Mouse (Mus musculus): ENCODE results near the gene Gpatch11. TPM values are rescaled to one million over a fixed set of nuclear protein-coding genes. Genes with fewer than 3 reads are reported as not detected.
A peak's percentile ranks its signal among the peaks of the same experiment; 100 is the strongest.

Gene Gpatch11
- polyA plus RNA-seq, 1 experiment from 2014 or later: 44.3 TPM

GRCm38 (mm10) chr17:78883291-78883690 is 47.9 kb downstream of the Gpatch11 start:
- WGBS: 91% methylated on average over 4 of the region's 4 CpGs
- H3K27ac ChIP-seq (replicated peaks; ENCODE audit: low read depth, low read length): no peak overlapping the region
- H3K9ac ChIP-seq (replicated peaks; ENCODE audit: low read length): no peak overlapping the region
- H3K4me2 ChIP-seq (ENCODE audit: low read length): no peak overlapping the region
- H3K4me1 ChIP-seq (ENCODE audit: control insufficient read depth, insufficient read depth, low read length): peaks cover 4% of the 10 kb centered on the region; the same call in 1 of the 2 replicates
- no peak overlapping the region for H3K4me3 ChIP-seq (replicated peaks; ENCODE audit: low read depth, low read length)
- H3K9me3 ChIP-seq (ENCODE audit: control insufficient read depth, low read length): no peaks in the 10 kb centered on the region
- H3K36me3 ChIP-seq (ENCODE audit: control insufficient read depth, insufficient read depth, low read length): no peaks in the 10 kb centered on the region
- no peaks in the 10 kb centered on the region for H3K27me3 ChIP-seq (ENCODE audit: control insufficient read depth, insufficient read depth, low read length)
- ATAC-seq (ENCODE audit: low FRiP score, low TSS enrichment): no peak
- no peak for DNase-seq

DNA sequence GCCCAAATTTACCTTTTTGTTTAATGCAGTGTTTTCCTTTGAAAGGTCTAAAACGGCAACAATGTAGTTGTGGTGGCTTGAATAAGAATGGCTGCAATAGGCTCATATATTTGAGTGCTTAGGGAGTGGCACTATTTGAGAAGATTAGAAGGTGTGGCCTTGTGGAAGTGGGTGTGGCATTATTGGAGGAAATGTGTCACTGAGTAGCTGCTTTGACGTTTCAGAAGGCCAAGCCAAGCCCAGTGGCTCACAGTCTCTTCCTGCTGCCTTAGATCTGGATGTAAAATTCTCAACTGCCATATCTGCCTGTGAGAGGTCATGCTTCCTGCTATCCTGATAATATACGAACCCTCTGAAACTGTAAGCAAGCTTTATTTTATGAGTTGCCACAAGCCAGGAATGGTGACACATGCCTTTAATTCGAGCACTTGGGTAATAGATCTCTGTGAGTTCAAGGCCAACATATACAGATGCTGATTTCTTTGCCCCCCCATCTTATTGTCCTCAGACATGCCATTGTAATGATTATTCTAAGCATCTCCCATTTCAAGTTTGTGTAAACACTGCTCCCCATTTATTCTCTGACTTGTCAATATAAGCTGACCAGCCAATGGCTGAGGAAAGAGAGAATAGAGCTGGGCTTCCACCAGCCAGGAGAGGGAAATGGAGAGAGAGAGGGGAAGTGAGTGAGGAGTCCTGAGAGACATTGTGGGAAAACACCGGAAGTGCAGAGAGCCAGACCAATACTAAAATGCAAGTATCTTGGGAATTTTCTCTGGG is 50.1 kb downstream of the Gpatch11 start:
- H3K36me3 ChIP-seq (ENCODE audit: control insufficient read depth, insufficient read depth, low read length): no peaks in the 10 kb centered on the region
- no peaks in the 10 kb centered on the region for H3K27me3 ChIP-seq (ENCODE audit: control insufficient read depth, insufficient read depth, low read length)
- no peak overlapping the region for H3K9ac ChIP-seq (replicated peaks; ENCODE audit: low read length)
- H3K4me3 ChIP-seq (replicated peaks; ENCODE audit: low read depth, low read length): no peak overlapping the region
- H3K4me1 ChIP-seq (ENCODE audit: control insufficient read depth, insufficient read depth, low read length): peaks cover 4% of the 10 kb centered on the region; the same call in 1 of the 2 replicates
- DNase-seq: no peak
- no peak for ATAC-seq (ENCODE audit: low FRiP score, low TSS enrichment)
- H3K4me2 ChIP-seq (ENCODE audit: low read length): no peak overlapping the region
- no peak overlapping the region for H3K27ac ChIP-seq (replicated peaks; ENCODE audit: low read depth, low read length)
- no peaks in the 10 kb centered on the region for H3K9me3 ChIP-seq (ENCODE audit: control insufficient read depth, low read length)
- WGBS: 85% methylated on average over 5 of the region's 5 CpGs

DNA sequence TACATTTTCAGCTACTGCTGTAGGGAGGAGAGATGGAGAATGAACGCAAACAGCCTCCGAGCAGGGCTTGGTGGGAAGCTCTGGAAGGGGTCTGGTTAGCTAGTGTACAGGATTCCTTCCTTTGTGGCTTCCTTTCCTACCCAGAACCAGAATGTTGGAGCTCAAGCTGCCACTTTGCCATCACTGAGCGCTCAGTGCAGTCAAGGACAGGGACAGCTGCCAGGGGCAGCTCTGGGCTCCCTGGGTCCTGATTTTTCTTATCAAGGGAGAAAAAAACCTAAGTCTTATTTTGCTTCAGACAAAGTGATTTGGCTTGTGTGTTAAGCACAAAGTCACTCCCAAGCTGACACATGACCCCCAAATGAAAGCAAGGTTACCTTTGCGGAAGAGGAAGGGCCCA is 53.2 kb downstream of the Gpatch11 start:
- H3K36me3 ChIP-seq (ENCODE audit: control insufficient read depth, insufficient read depth, low read length): no peaks in the 10 kb centered on the region
- no peaks in the 10 kb centered on the region for H3K4me1 ChIP-seq (ENCODE audit: control insufficient read depth, insufficient read depth, low read length)
- H3K27me3 ChIP-seq (ENCODE audit: control insufficient read depth, insufficient read depth, low read length): no peaks in the 10 kb centered on the region
- H3K4me3 ChIP-seq (replicated peaks; ENCODE audit: low read depth, low read length): no peak overlapping the region
- H3K27ac ChIP-seq (replicated peaks; ENCODE audit: low read depth, low read length): no peak overlapping the region
- no peak overlapping the region for H3K9ac ChIP-seq (replicated peaks; ENCODE audit: low read length)
- WGBS: 93% methylated on average over 4 of the region's 4 CpGs
- ATAC-seq (ENCODE audit: low FRiP score, low TSS enrichment) (no peak), DNase-seq (no peak)
- no peaks in the 10 kb centered on the region for H3K9me3 ChIP-seq (ENCODE audit: control insufficient read depth, low read length)
- H3K4me2 ChIP-seq (ENCODE audit: low read length): no peak overlapping the region

DNA sequence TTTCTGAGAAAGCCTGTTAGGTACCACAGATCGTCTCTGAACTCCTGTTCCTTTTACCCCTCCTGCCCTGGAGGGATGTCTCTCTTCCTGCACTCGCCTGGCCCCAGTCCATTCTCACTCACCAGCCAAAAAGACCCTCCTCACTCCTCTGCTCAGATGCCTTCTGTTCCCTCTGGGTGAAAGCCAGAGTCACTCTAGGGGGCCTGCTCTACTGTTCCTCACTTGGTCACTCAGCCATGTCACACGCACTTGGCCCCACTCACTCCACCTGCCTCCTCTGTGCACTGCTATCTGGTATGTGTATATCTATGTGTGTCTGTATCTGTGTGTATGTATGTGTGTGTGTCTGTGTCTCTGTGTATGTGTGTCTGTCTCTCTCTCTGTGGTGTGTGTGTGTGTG is 53.8 kb downstream of the Gpatch11 start:
- Histone ChIP-seq H3K4me1 (ENCODE audit: control insufficient read depth, insufficient read depth, low read length) (no peaks in the 10 kb centered on the region), H3K4me3 (replicated peaks; ENCODE audit: low read depth, low read length) (no peak overlapping the region), H3K4me2 (ENCODE audit: low read length) (no peak overlapping the region), H3K27me3 (ENCODE audit: control insufficient read depth, insufficient read depth, low read length) (no peaks in the 10 kb centered on the region), H3K9ac (replicated peaks; ENCODE audit: low read length) (no peak overlapping the region), H3K27ac (replicated peaks; ENCODE audit: low read depth, low read length) (no peak overlapping the region), H3K9me3 (ENCODE audit: control insufficient read depth, low read length) (no peaks in the 10 kb centered on the region), H3K36me3 (ENCODE audit: control insufficient read depth, insufficient read depth, low read length) (no peaks in the 10 kb centered on the region)
- WGBS: 48% methylated on average over 3 of the region's 3 CpGs
- no peak for DNase-seq
- ATAC-seq (ENCODE audit: low FRiP score, low TSS enrichment): no peak

GRCm38 (mm10) chr17:78891020-78891419 is 55.7 kb downstream of the Gpatch11 start:
- Histone ChIP-seq H3K9ac (replicated peaks; ENCODE audit: low read length) (no peak overlapping the region), H3K4me3 (replicated peaks; ENCODE audit: low read depth, low read length) (no peak overlapping the region), H3K27ac (replicated peaks; ENCODE audit: low read depth, low read length) (no peak overlapping the region), H3K36me3 (ENCODE audit: control insufficient read depth, insufficient read depth, low read length) (no peaks in the 10 kb centered on the region), H3K27me3 (ENCODE audit: control insufficient read depth, insufficient read depth, low read length) (no peaks in the 10 kb centered on the region), H3K9me3 (ENCODE audit: control insufficient read depth, low read length) (no peaks in the 10 kb centered on the region), H3K4me2 (ENCODE audit: low read length) (no peak overlapping the region), H3K4me1 (ENCODE audit: control insufficient read depth, insufficient read depth, low read length) (no peaks in the 10 kb centered on the region)
- 81% methylated on average over 9 of the region's 9 CpGs for WGBS
- DNase-seq: no peak
- ATAC-seq (ENCODE audit: low FRiP score, low TSS enrichment): no peak

GRCm38 (mm10) chr17:78894991-78895390 is 59.6 kb downstream of the Gpatch11 start:
- no peak for DNase-seq
- 79% methylated on average over 7 of the region's 7 CpGs for WGBS
- Histone ChIP-seq H3K36me3 (ENCODE audit: control insufficient read depth, insufficient read depth, low read length) (no peaks in the 10 kb centered on the region), H3K9ac (replicated peaks; ENCODE audit: low read length) (no peak overlapping the region), H3K4me1 (ENCODE audit: control insufficient read depth, insufficient read depth, low read length) (no peaks in the 10 kb centered on the region), H3K4me2 (ENCODE audit: low read length) (no peak overlapping the region), H3K27me3 (ENCODE audit: control insufficient read depth, insufficient read depth, low read length) (no peaks in the 10 kb centered on the region), H3K4me3 (replicated peaks; ENCODE audit: low read depth, low read length) (no peak overlapping the region), H3K27ac (replicated peaks; ENCODE audit: low read depth, low read length) (no peak overlapping the region), H3K9me3 (ENCODE audit: control insufficient read depth, low read length) (no peaks in the 10 kb centered on the region)
- ATAC-seq (ENCODE audit: low FRiP score, low TSS enrichment): no peak

- no peaks in the 10 kb centered on the region for H3K27me3 ChIP-seq (ENCODE audit: control insufficient read depth, insufficient read depth, low read length)
- DNase-seq: peak; percentile 81
- no peak overlapping the region for H3K4me2 ChIP-seq (ENCODE audit: low read length)
- no peak for ATAC-seq (ENCODE audit: low FRiP score, low TSS enrichment)
- H3K4me1 ChIP-seq (ENCODE audit: control insufficient read depth, insufficient read depth, low read length): no peaks in the 10 kb centered on the region
- no peaks in the 10 kb centered on the region for H3K36me3 ChIP-seq (ENCODE audit: control insufficient read depth, insufficient read depth, low read length)
- no peak overlapping the region for H3K9ac ChIP-seq (replicated peaks; ENCODE audit: low read length)
- 48% methylated on average over 8 of the region's 8 CpGs for WGBS
- H3K4me3 ChIP-seq (replicated peaks; ENCODE audit: low read depth, low read length): no peak overlapping the region
- H3K9me3 ChIP-seq (ENCODE audit: control insufficient read depth, low read length): no peaks in the 10 kb centered on the region
- H3K27ac ChIP-seq (replicated peaks; ENCODE audit: low read depth, low read length): no peak overlapping the region
Measured at GRCm38 (mm10) chr17:78895394-78895793, 60.0 kb downstream of the Gpatch11 start.

Other genes with a start within 250 kb of the Gpatch11 start
- 6.2 and 8.2 TPM in 2 replicates for gene Strn, start 98.4 kb upstream of the Gpatch11 start, polyA plus RNA-seq (2014; fragmentation: Nextera tagmentation; extraction: Ambion mirVana)
- 19.8 and 21.1 TPM in 2 replicates for gene Heatr5b, start 203 bp upstream of the Gpatch11 start, polyA plus RNA-seq (2014; fragmentation: Nextera tagmentation; extraction: Ambion mirVana)
- 2.6 and 5.0 TPM in 2 replicates for gene Eif2ak2, start 47.0 kb downstream of the Gpatch11 start, polyA plus RNA-seq (2014; fragmentation: Nextera tagmentation; extraction: Ambion mirVana)
- gene Sult6b1, start 71.4 kb downstream of the Gpatch11 start, polyA plus RNA-seq (2014; fragmentation: Nextera tagmentation; extraction: Ambion mirVana): not detected in 2 replicates
- 116 TPM in 2 replicates for gene Cebpzos, start 80.9 kb downstream of the Gpatch11 start, polyA plus RNA-seq (2014; fragmentation: Nextera tagmentation; extraction: Ambion mirVana)
- gene Cebpz, start 101.5 kb downstream of the Gpatch11 start, polyA plus RNA-seq (2014; fragmentation: Nextera tagmentation; extraction: Ambion mirVana): 48.8 and 53.4 TPM in 2 replicates
- gene Ndufaf7, start 101.6 kb downstream of the Gpatch11 start, polyA plus RNA-seq (2014; fragmentation: Nextera tagmentation; extraction: Ambion mirVana): 54.3 and 58.9 TPM in 2 replicates
- 9.1 and 19.7 TPM in 2 replicates for gene Prkd3, start 185.2 kb downstream of the Gpatch11 start, polyA plus RNA-seq (2014; fragmentation: Nextera tagmentation; extraction: Ambion mirVana)
- 21.1 and 26.1 TPM in 2 replicates for gene Qpct, start 216.3 kb downstream of the Gpatch11 start, polyA plus RNA-seq (2014; fragmentation: Nextera tagmentation; extraction: Ambion mirVana)

Data from midbrain, embryonic 14.5 days (tissue).